Mouse (Mus musculus) intestine, embryonic 15.5 days (tissue): ENCODE results near the gene Fli1. TPM values are rescaled to one million over a fixed set of nuclear protein-coding genes. Genes with fewer than 3 reads are reported as not detected.

Experiments
- ATAC-seq: fragments of 200-750 bp; cut with Nextera tagmentation; 2 replicates; pipeline ENCODE4 v1.8.0; 2017; ENCODE audit warnings: moderate TSS enrichment, moderate library complexity
- H3K27ac ChIP-seq: fragments of 300-500 bp; sonication (generic); 2 replicates; pipeline ENCODE4 v1.5.1; 2015; ENCODE audit warnings: mild to moderate bottlenecking, inconsistent platforms
- H3K27me3 ChIP-seq: fragments of 300-500 bp; sonication (generic); replicated peaks from 2 replicates; pipeline ENCODE4 v1.6.1; 2015; ENCODE audit warnings: inconsistent platforms
- H3K36me3 ChIP-seq: fragments of 300-500 bp; sonication (generic); 2 replicates; pipeline ENCODE4 v1.6.1; 2015; ENCODE audit warnings: inconsistent platforms
- H3K4me1 ChIP-seq: fragments of 300-500 bp; sonication (generic); replicated peaks from 2 replicates; pipeline ENCODE4 v1.6.1; 2015; ENCODE audit warnings: inconsistent platforms
- H3K4me2 ChIP-seq: fragments of 300-500 bp; sonication (generic); replicated peaks from 2 replicates; pipeline ENCODE4 v1.6.1; 2015; ENCODE audit warnings: mild to moderate bottlenecking, inconsistent platforms
- H3K4me3 ChIP-seq: fragments of 300-500 bp; sonication (generic); replicated peaks from 2 replicates; pipeline ENCODE4 v1.5.1; 2015; ENCODE audit warnings: inconsistent platforms
- H3K9ac ChIP-seq: fragments of 300-500 bp; sonication (generic); 2 replicates; pipeline ENCODE4 v1.6.1; 2015; ENCODE audit warnings: inconsistent platforms
- H3K9me3 ChIP-seq: fragments of 300-500 bp; sonication (generic); 2 replicates; pipeline ENCODE4 v1.6.1; 2016; ENCODE audit warnings: inconsistent platforms
- WGBS: fragments of 180-500 bp; shearing (Covaris S2); methylation state at CpG from one replicate; pipeline ENCODE4 v1.1.7; 2015; 5-methylcytosine and 5-hydroxymethylcytosine counted together
- polyA plus RNA-seq: library from polyadenylated mRNA; unstranded; fragments of >200 nt; fragmentation: Nextera tagmentation; extraction: Ambion mirVana; gene quantifications from 2 replicates; pipeline ENCODE4 v1.2.1, GENCODE M21; 2015

Gene Fli1
- polyA plus RNA-seq, 1 experiment from 2014 or later: 14.4 TPM

GRCm38 (mm10) chr9:32467443-32467842 is 75.2 kb downstream of the Fli1 start:
- Histone ChIP-seq H3K4me1 (0 out of 2 replicates have a peak, but pooled peaks cover 4% of the 10 kb centered on the region), H3K9ac (no peak overlapping the region), H3K4me2 (no peak overlapping the region), H3K9me3 (no peaks in the 10 kb centered on the region), H3K4me3 (no peak overlapping the region), H3K27ac (no peak overlapping the region), H3K36me3 (no peaks in the 10 kb centered on the region), H3K27me3 (no peaks in the 10 kb centered on the region)
- ATAC-seq: no peak
- 79% methylated on average over 8 of the region's 8 CpGs for WGBS

DNA sequence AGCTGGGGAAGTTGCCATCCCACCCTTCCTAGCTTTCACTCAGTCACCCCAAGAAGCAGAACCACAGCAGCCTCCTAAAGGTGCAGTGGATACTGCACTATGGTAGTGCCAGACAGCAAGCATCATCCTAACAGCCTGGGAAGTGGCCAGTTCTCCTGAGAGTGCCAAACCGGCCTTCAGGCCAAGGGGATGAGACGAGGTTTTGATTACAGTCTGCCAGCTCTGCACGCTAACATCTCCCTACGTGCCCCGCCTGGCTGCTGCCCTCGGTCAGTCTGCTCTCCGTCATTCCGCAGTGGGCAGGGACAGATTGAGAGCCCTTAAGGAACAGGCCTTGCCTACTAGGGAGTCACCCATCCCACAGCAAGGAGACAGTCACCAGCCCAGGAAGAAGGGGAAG is 75.8 kb downstream of the Fli1 start:
- Histone ChIP-seq H3K9ac (no peak overlapping the region), H3K9me3 (no peaks in the 10 kb centered on the region), H3K36me3 (no peaks in the 10 kb centered on the region), H3K4me3 (no peak overlapping the region), H3K27me3 (no peaks in the 10 kb centered on the region), H3K4me2 (no peak overlapping the region), H3K27ac (no peak overlapping the region), H3K4me1 (0 out of 2 replicates have a peak, but pooled peaks cover 4% of the 10 kb centered on the region)
- no peak for ATAC-seq
- WGBS: 59% methylated on average over 8 of the region's 8 CpGs

DNA sequence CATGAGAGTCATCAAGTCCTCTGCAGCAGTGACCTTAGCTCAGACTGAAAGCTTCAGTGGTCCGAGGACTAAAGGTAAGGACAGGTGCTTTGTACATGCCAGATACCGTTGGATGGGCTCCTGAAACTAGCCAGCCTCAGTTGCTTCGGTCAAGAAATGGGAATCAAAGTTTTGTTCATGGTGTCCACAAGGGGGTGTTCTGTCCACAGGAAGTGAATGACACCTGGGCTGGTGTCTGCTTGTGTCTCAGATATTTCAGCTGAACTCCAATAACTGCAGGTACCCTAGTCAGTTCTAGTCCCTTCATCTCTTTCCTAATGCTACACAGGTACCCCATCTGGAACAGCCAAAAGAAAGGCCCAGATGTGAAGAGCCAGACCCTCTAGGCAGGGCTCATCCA is 86.0 kb downstream of the Fli1 start:
- Histone ChIP-seq H3K9ac (no peak overlapping the region), H3K27me3 (0 out of 2 replicates have a peak, but pooled peaks cover 2% of the 10 kb centered on the region), H3K27ac (no peak overlapping the region), H3K36me3 (no peaks in the 10 kb centered on the region), H3K4me3 (no peak overlapping the region), H3K4me1 (no peaks in the 10 kb centered on the region; the same call in 1 of the 2 replicates), H3K4me2 (no peak overlapping the region), H3K9me3 (no peaks in the 10 kb centered on the region)
- 85% methylated on average over 3 of the region's 3 CpGs for WGBS
- ATAC-seq: no peak

GRCm38 (mm10) chr9:32450161-32450560 is 92.5 kb downstream of the Fli1 start:
- H3K27ac ChIP-seq: no peak overlapping the region
- H3K36me3 ChIP-seq: no peaks in the 10 kb centered on the region
- H3K9ac ChIP-seq: no peak overlapping the region
- 40% methylated on average over 7 of the region's 7 CpGs for WGBS
- no peaks in the 10 kb centered on the region for H3K27me3 ChIP-seq
- no peak overlapping the region for H3K4me3 ChIP-seq
- H3K4me1 ChIP-seq: no peaks in the 10 kb centered on the region; the same call in 1 of the 2 replicates
- ATAC-seq: no peak
- no peaks in the 10 kb centered on the region for H3K9me3 ChIP-seq
- no peak overlapping the region for H3K4me2 ChIP-seq

GRCm38 (mm10) chr9:32448766-32449165 is 93.9 kb downstream of the Fli1 start:
- no peaks in the 10 kb centered on the region for H3K36me3 ChIP-seq
- H3K4me3 ChIP-seq: no peak overlapping the region
- 76% methylated on average over 5 of the region's 5 CpGs for WGBS
- H3K27ac ChIP-seq: no peak overlapping the region
- no peak overlapping the region for H3K9ac ChIP-seq
- ATAC-seq: no peak
- no peaks in the 10 kb centered on the region for H3K27me3 ChIP-seq
- no peak overlapping the region for H3K4me2 ChIP-seq
- no peaks in the 10 kb centered on the region for H3K9me3 ChIP-seq
- H3K4me1 ChIP-seq: no peaks in the 10 kb centered on the region; the same call in 1 of the 2 replicates

GRCm38 (mm10) chr9:32445789-32446188 is 96.9 kb downstream of the Fli1 start:
- no peak overlapping the region for H3K4me2 ChIP-seq
- H3K4me1 ChIP-seq: no peaks in the 10 kb centered on the region
- H3K36me3 ChIP-seq: no peaks in the 10 kb centered on the region
- H3K4me3 ChIP-seq: no peak overlapping the region
- no peaks in the 10 kb centered on the region for H3K27me3 ChIP-seq
- no peak for ATAC-seq
- 57% methylated on average over 3 of the region's 3 CpGs for WGBS
- no peak overlapping the region for H3K27ac ChIP-seq
- no peaks in the 10 kb centered on the region for H3K9me3 ChIP-seq
- H3K9ac ChIP-seq: no peak overlapping the region

DNA sequence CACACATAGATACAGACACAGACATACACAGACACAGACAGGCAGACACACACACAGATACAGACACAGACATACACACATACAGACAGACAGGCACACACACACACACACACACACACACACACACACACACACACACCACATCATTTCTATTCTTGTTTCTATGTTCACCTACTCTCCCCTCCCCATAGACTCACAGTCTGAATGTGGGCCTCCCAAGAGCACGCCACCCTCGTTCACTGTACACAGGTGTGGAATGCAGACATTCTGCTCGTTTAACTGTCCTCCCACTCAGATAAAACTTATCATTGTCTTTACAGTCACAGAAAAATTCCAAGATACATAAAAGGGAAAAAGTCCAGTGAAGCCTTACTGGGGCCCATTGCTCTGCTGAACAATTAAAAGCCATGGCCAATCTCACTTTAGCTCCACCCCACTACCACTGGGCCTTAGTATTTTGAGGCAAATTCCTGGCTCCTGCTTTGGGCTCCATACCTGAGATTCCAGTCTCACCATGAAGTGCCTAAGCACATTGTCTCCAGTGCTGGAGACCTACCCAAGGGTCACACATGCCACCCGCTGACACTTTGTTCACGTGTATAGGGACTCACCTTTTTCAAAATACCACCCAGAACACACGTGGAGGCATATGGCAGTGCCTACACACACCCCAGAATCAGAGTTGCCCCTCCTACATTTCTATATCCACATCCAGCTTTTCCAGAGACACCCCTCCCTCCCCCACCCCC is 98.0 kb downstream of the Fli1 start:
- Histone ChIP-seq H3K27ac (no peak overlapping the region), H3K9ac (no peak overlapping the region), H3K4me2 (no peak overlapping the region), H3K4me3 (no peak overlapping the region), H3K4me1 (no peaks in the 10 kb centered on the region), H3K27me3 (no peaks in the 10 kb centered on the region), H3K9me3 (no peaks in the 10 kb centered on the region), H3K36me3 (no peaks in the 10 kb centered on the region)
- WGBS: 64% methylated on average over 6 of the region's 6 CpGs
- no peak for ATAC-seq

DNA sequence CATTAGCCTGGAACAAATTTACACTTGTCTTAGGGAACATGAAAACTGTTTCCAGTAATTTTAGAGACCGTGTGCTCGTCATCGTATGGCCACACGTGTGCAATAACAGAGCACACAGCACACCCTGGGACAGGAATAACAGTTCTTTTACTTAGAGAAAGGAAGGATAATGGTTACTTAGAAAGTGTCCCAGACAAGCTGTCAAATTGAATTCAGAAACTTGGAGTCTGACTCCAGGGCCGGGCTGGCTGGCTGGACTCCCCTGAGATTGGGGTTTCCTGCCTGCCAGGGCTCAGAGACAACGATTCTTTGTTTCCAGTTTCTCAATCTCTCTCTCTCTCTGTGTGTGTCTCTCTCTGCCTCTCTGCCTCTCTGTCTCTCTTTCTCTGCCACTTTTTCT is 98.8 kb downstream of the Fli1 start:
- Histone ChIP-seq H3K9ac (no peak overlapping the region), H3K9me3 (no peaks in the 10 kb centered on the region), H3K4me3 (no peak overlapping the region), H3K27me3 (no peaks in the 10 kb centered on the region), H3K27ac (no peak overlapping the region), H3K4me2 (no peak overlapping the region), H3K4me1 (no peaks in the 10 kb centered on the region), H3K36me3 (no peaks in the 10 kb centered on the region)
- ATAC-seq: no peak
- 62% methylated on average over 6 of the region's 6 CpGs for WGBS

DNA sequence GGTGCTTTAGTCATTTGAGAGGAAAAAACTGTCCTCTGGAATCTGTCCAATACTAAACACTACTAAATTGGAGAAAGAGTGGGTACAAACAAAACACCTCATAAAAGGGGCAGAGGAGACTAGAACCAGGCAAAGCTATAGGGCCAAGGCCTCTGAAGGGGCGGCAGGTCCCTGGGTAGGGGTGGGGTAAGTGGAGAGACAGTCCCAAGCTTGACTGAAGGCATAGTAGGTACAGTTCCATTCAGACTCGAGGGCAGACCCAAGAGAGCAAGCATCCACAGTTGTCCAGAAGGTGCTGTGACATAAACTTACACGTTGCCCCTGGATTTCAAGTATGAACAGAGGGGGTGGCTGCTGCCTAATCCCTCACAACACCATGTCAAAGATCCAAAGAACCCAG is 99.5 kb downstream of the Fli1 start:
- Histone ChIP-seq H3K27me3 (no peaks in the 10 kb centered on the region), H3K4me2 (no peak overlapping the region), H3K9me3 (no peaks in the 10 kb centered on the region), H3K4me3 (no peak overlapping the region), H3K4me1 (no peaks in the 10 kb centered on the region), H3K27ac (no peak overlapping the region), H3K9ac (no peak overlapping the region), H3K36me3 (no peaks in the 10 kb centered on the region)
- 80% methylated on average over 3 of the region's 3 CpGs for WGBS
- ATAC-seq: no peak

DNA sequence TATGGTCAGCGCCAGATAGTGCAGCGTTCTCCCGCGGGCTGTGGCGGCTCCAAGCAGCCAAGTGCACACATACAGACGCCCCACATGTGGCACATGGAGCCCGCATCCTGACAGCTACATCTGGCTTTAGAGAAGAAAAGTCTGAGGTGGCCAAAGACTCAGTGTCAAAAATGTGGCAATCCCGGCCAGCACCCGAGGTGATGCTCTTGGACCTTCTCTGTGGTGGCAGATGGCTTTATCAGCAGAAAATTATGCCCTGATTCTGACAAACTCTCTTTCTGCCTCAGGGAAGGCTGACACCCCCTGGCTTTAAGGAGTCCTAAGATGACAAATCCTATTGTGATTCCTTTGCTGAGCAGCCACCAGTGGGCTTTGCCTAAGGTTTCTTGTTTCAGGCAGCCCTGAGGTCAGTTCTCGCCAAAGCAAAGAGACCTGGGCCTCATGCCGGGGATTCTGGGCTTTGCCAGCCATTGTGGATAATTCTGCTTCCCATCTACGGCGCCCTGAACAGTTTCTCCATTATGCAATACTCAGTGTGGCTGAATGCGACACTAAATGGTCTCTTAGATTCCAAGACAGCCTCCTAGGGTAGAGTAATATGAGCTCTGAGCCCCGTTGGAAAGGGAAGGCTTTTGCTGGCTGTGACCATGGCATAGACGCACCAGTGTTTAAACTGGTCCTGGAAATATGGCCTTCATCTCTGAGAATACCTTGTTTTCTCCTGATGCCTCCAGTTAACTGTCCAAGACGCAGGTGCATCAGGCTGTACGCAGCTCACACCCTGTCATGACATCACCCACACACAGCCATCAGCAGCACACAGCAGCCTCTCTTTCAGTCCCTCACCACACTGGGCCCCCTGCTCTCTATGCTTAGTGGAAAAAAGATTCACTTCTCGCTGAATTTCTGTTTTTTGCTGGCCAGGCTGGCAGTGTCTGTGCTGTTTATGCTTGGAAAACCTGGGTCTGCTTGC is 108.1 kb downstream of the Fli1 start:
- no peak overlapping the region for H3K4me3 ChIP-seq
- no peaks in the 10 kb centered on the region for H3K9me3 ChIP-seq
- H3K9ac ChIP-seq: no peak overlapping the region
- no peak overlapping the region for H3K27ac ChIP-seq
- 80% methylated on average over 19 of the region's 19 CpGs for WGBS
- no peaks in the 10 kb centered on the region for H3K36me3 ChIP-seq
- H3K4me1 ChIP-seq: no peaks in the 10 kb centered on the region
- H3K4me2 ChIP-seq: no peak overlapping the region
- no peak for ATAC-seq
- H3K27me3 ChIP-seq: no peaks in the 10 kb centered on the region

DNA sequence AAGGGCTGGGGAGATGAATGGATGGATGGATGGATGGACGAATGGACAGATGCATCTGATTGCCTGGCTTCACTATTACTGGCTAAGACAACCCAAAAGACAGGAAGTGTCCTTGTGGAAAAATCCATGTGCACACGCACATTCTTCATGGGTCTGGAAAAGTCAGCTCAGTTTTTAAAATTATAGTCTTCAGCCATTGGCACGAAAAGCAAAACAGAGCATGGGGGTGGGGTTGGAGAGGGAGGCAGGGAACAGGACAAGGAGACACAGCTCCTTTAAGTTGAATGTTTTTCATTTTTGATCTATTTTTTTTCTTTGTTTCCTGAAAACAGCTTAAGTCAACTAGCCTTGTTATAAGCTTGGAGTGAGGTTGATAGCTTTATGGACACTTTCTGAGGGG is 111.6 kb downstream of the Fli1 start:
- Histone ChIP-seq H3K36me3 (no peaks in the 10 kb centered on the region), H3K4me2 (no peak overlapping the region), H3K27me3 (no peaks in the 10 kb centered on the region), H3K9me3 (no peaks in the 10 kb centered on the region), H3K27ac (no peak overlapping the region), H3K4me1 (no peaks in the 10 kb centered on the region), H3K4me3 (no peak overlapping the region), H3K9ac (no peak overlapping the region)
- WGBS: 74% methylated on average over 3 of the region's 3 CpGs
- ATAC-seq: no peak

- Histone ChIP-seq H3K9ac (no peak overlapping the region), H3K27ac (no peak overlapping the region), H3K9me3 (no peaks in the 10 kb centered on the region), H3K36me3 (no peaks in the 10 kb centered on the region), H3K4me1 (no peaks in the 10 kb centered on the region), H3K4me2 (no peak overlapping the region), H3K27me3 (no peaks in the 10 kb centered on the region), H3K4me3 (no peak overlapping the region)
- ATAC-seq: no peak
- WGBS: 78% methylated on average over 7 of the region's 7 CpGs
These were observed 117.3 kb downstream of the Fli1 start for GRCm38 (mm10) chr9:32425321-32425720.
